Mouse (Mus musculus): ENCODE measurements around the gene Dmwd. TPM values are rescaled to one million over a fixed set of nuclear protein-coding genes. Genes with fewer than 3 reads are reported as not detected.
A peak's percentile ranks its signal among the peaks of the same experiment; 100 is the strongest.

Dmwd gene
- total RNA-seq (2014; rRNA removed), result 134 and 136 TPM in 2 replicates
- polyA plus RNA-seq (2015; fragmentation: Nextera tagmentation; extraction: Ambion mirVana), result 33.1 and 35.4 TPM in 2 replicates

DNA sequence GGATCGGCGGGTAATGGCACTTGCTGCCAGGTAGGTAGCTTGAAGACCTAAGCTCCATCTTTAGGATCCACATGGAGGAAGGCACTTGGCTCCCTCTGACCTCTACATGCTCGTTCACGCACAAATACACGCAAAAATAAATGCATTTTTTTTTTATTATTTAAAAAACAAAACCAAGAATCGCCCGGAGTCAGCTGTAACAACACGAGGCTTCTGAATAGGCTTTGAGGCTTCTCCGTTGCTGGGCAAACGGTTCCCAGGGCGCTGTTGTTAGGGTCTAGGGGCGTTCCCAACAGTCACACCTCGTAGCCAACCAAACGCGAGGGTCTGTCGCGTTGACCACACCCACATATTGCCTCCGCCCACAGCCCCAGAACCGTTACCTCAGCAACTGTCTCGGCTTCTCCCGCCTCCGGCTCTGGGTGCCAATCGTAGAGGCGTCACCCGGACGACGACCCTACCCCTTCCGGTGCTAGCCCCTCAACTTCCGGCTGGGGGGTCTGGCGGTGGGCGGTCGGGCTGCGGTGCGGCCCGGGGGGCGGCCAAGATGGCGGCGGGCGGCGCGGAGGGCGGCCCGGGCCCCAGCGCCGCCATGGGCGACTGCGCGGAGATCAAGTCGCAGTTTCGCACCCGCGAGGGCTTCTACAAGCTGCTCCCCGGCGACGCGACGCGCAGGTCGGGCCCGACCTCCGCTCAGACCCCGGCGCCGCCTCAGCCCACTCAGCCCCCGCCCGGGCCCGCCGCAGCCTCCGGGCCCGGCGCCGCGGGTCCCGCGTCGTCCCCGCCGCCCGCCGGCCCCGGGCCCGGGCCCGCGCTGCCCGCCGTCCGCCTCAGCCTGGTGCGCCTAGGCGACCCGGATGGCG is at the start of gene Dmwd:
TSS of gene Dmwd (plus strand) at position 505 of the 863 bp plus-strand sequence.
- H3K4me3 ChIP-seq (ENCODE audit: low read depth, low read length), result peak within 1 kb of the TSS; percentile 99
- peak within 1 kb of the TSS; percentile 83 for H3K27ac ChIP-seq (ENCODE audit: low read depth, low read length)
- H3K36me3 ChIP-seq (ENCODE audit: insufficient read depth, low read length), result peaks cover 21% of the 10 kb centered on the region
- H3K4me1 ChIP-seq (ENCODE audit: insufficient read depth, low read length), result peaks cover 5% of the 10 kb centered on the region; the same call in 1 of the 2 replicates
- peak; percentile 99 for DNase-seq (ENCODE audit: low spot score)
- H3K9me3 ChIP-seq (ENCODE audit: low read length), result no peaks in the 10 kb centered on the region
- no peak for TF ChIP-seq CTCF (IDR thresholded peaks at IDR 0.05)
- 1% methylated on average over 63 of the region's 91 CpGs for WGBS
- H3K4me2 ChIP-seq (ENCODE audit: low read depth, low read length, poor library complexity, severe bottlenecking), result peak within 1 kb of the TSS; percentile 78
- peak within 1 kb of the TSS; percentile 95 for H3K9ac ChIP-seq (replicated peaks; ENCODE audit: low read length, poor library complexity, severe bottlenecking)
- ATAC-seq (ENCODE audit: low FRiP score), result peak; percentile 98
- H3K27me3 ChIP-seq (ENCODE audit: insufficient read depth, low read length), result no peaks in the 10 kb centered on the region

DNA sequence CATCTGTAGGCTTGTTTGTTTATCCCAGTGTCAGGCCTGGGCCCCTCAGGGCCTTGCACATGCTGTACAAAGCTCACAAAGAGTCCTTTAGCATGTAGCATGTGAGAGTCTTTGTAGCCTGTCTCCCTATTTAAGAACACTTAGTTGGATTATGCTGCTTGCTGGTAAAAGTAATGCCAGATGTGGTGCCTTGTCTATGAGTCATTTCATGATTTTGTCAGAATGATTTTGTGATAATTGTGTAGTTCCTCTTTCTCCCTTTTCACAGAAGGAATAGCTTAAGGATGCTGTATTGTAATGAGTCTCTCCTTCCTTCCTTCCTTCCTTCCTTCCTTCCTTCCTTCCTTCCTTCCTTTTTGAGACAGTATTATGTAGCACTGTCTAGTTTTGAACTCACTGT is 48.0 kb upstream of the Dmwd start:
- H3K36me3 ChIP-seq (ENCODE audit: insufficient read depth, low read length), result peaks cover 27% of the 10 kb centered on the region
- no peaks in the 10 kb centered on the region for H3K4me1 ChIP-seq (ENCODE audit: insufficient read depth, low read length)
- H3K9me3 ChIP-seq (ENCODE audit: low read length), result no peaks in the 10 kb centered on the region
- no peak for DNase-seq (ENCODE audit: low spot score)
- H3K4me2 ChIP-seq (ENCODE audit: low read depth, low read length, poor library complexity, severe bottlenecking), result no peak overlapping the region
- peaks cover 7% of the 10 kb centered on the region for H3K27me3 ChIP-seq (ENCODE audit: insufficient read depth, low read length)
- no peak overlapping the region for H3K4me3 ChIP-seq (ENCODE audit: low read depth, low read length)
- TF ChIP-seq CTCF (IDR thresholded peaks at IDR 0.05), result no peak
- H3K27ac ChIP-seq (ENCODE audit: low read depth, low read length), result no peak overlapping the region
- no peak overlapping the region for H3K9ac ChIP-seq (replicated peaks; ENCODE audit: low read length, poor library complexity, severe bottlenecking)
- ATAC-seq (ENCODE audit: low FRiP score), result no peak

DNA sequence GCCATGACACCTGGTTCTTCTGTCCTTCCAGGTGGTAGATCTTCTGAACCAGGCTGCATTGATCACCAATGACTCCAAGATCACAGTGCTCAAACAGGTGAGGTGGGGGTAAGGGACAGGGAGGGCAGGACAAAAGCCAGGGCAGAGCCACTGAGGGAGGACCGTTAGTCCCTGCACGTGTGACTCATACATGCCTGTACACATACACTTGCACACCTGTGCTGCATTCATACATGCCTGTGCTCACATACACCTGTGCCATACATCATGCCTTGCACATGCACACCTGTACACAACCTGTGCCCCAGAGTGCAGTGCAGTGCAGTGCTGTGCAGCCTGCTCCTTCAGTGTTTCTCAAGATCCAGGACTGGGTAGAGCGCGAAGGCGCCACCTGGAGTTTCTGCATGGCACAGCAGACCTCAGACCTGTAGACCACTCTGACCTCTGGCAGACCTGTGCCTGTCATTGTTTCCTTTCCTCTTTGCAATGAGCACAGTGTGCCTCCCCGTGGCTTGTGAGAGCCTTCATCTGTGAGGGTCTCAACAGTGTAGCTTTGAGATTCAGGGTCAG is 46.9 kb upstream of the Dmwd start:
- Histone ChIP-seq H3K4me1 (ENCODE audit: insufficient read depth, low read length) (no peaks in the 10 kb centered on the region), H3K4me3 (ENCODE audit: low read depth, low read length) (no peak overlapping the region), H3K36me3 (ENCODE audit: insufficient read depth, low read length) (peaks cover 32% of the 10 kb centered on the region), H3K9ac (replicated peaks; ENCODE audit: low read length, poor library complexity, severe bottlenecking) (no peak overlapping the region), H3K9me3 (ENCODE audit: low read length) (no peaks in the 10 kb centered on the region), H3K27me3 (ENCODE audit: insufficient read depth, low read length) (no peaks in the 10 kb centered on the region), H3K4me2 (ENCODE audit: low read depth, low read length, poor library complexity, severe bottlenecking) (no peak overlapping the region), H3K27ac (ENCODE audit: low read depth, low read length) (no peak overlapping the region)
- peak; percentile 76 for TF ChIP-seq CTCF (IDR thresholded peaks at IDR 0.05)
- ATAC-seq (ENCODE audit: low FRiP score) (peak; percentile 24; the same call in 1 of the 2 replicates), DNase-seq (ENCODE audit: low spot score) (peak; percentile 65)
- WGBS, result 58% methylated on average over 6 of the region's 6 CpGs

DNA sequence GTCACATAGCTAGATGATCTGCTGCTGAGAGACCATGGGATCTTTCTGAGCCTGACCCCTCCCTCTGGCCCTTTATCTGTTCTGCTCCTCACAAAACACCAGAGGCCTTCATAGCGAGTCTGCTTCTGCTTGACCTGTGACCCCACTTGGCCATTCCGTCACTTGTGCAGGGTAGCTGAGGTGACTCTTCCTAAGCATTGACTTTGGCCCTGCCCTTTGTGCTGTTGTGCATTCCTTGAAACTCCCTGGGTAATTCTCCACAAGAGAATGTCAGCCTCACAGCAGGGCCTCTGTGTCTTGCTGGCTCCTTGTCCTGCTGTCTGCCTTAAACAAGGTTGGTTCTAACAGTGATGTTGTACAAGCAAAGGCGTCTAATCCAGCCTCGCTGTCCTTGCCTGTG is 44.4 kb upstream of the Dmwd start:
- Histone ChIP-seq H3K9me3 (ENCODE audit: low read length) (no peaks in the 10 kb centered on the region), H3K27me3 (ENCODE audit: insufficient read depth, low read length) (no peaks in the 10 kb centered on the region), H3K27ac (ENCODE audit: low read depth, low read length) (no peak overlapping the region), H3K4me2 (ENCODE audit: low read depth, low read length, poor library complexity, severe bottlenecking) (no peak overlapping the region), H3K4me1 (ENCODE audit: insufficient read depth, low read length) (no peaks in the 10 kb centered on the region), H3K9ac (replicated peaks; ENCODE audit: low read length, poor library complexity, severe bottlenecking) (no peak overlapping the region), H3K36me3 (ENCODE audit: insufficient read depth, low read length) (peaks cover 54% of the 10 kb centered on the region), H3K4me3 (ENCODE audit: low read depth, low read length) (no peak overlapping the region)
- 39% methylated on average over 4 of the region's 4 CpGs for WGBS
- ATAC-seq (ENCODE audit: low FRiP score) (no peak), DNase-seq (ENCODE audit: low spot score) (no peak)
- TF ChIP-seq CTCF (IDR thresholded peaks at IDR 0.05), result no peak

DNA sequence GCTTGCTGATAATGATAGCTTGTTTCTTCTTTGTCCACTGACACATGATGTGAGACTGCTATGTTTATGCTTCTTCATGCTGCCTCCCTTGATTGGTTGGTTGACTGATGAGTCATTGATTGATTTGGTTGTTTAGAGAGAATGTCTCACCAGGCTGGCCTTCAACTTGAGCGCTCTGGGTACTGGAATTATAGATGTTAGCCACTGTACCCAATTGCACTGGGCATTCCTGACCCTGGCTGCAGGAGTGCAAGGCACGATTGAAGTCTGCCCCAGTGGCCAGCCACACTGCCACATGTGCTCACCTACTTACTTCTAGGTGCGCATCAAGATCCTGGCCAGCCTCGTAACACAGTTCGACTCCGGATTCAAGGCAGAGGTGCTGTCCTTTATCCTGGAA is 31.4 kb upstream of the Dmwd start:
- DNase-seq (ENCODE audit: low spot score), result no peak
- H3K27me3 ChIP-seq (ENCODE audit: insufficient read depth, low read length), result no peaks in the 10 kb centered on the region
- no peaks in the 10 kb centered on the region for H3K9me3 ChIP-seq (ENCODE audit: low read length)
- WGBS, result 96% methylated on average over 6 of the region's 6 CpGs
- no peak for ATAC-seq (ENCODE audit: low FRiP score)
- no peak for TF ChIP-seq CTCF (IDR thresholded peaks at IDR 0.05)
- H3K36me3 ChIP-seq (ENCODE audit: insufficient read depth, low read length), result peaks cover 94% of the 10 kb centered on the region
- H3K27ac ChIP-seq (ENCODE audit: low read depth, low read length), result no peak overlapping the region
- no peak overlapping the region for H3K4me3 ChIP-seq (ENCODE audit: low read depth, low read length)
- H3K4me1 ChIP-seq (ENCODE audit: insufficient read depth, low read length), result no peaks in the 10 kb centered on the region
- no peak overlapping the region for H3K4me2 ChIP-seq (ENCODE audit: low read depth, low read length, poor library complexity, severe bottlenecking)
- no peak overlapping the region for H3K9ac ChIP-seq (replicated peaks; ENCODE audit: low read length, poor library complexity, severe bottlenecking)

All from midbrain, postnatal 0 days (tissue).